Mouse (Mus musculus): ENCODE results near the gene Sh3bgr. TPM values are rescaled to one million over a fixed set of nuclear protein-coding genes. Genes with fewer than 3 reads are reported as not detected.

Sh3bgr gene
- polyA plus RNA-seq, 1 experiment, result 10.3 TPM

- TF ChIP-seq CEBPB (IDR thresholded peaks at IDR 0.05; ENCODE audit: low read depth) (no peak), MYOG (IDR thresholded peaks at IDR 0.05; ENCODE audit: control insufficient read depth, extremely low read depth, insufficient read length) (no peak)
- no peaks in the 10 kb centered on the region for H3K27me3 ChIP-seq (ENCODE audit: control insufficient read depth, insufficient read depth, insufficient read length)
- no peak overlapping the region for H3ac ChIP-seq (ENCODE audit: control insufficient read depth, insufficient read length, low read depth)
- H3K36me3 ChIP-seq (ENCODE audit: control insufficient read depth, insufficient read depth), result no peaks in the 10 kb centered on the region
- H3K4me3 ChIP-seq (ENCODE audit: insufficient read depth, poor library complexity, severe bottlenecking), result no peak overlapping the region
- no peaks in the 10 kb centered on the region for H3K79me2 ChIP-seq (ENCODE audit: control insufficient read depth, insufficient read depth)
- H3K79me3 ChIP-seq (ENCODE audit: low read depth), result no peaks in the 10 kb centered on the region
These were observed 12.6 kb upstream of the Sh3bgr start for GRCm38 (mm10) chr16:96187619-96188018.

- Histone ChIP-seq H3K36me3 (ENCODE audit: control insufficient read depth, insufficient read depth) (no peaks in the 10 kb centered on the region), H3ac (ENCODE audit: control insufficient read depth, insufficient read length, low read depth) (peak within 1 kb of the TSS; percentile 83), H3K27me3 (ENCODE audit: control insufficient read depth, insufficient read depth, insufficient read length) (no peaks in the 10 kb centered on the region), H3K79me2 (ENCODE audit: control insufficient read depth, insufficient read depth) (no peaks in the 10 kb centered on the region), H3K4me3 (ENCODE audit: insufficient read depth, poor library complexity, severe bottlenecking) (peak within 1 kb of the TSS; percentile 52), H3K79me3 (ENCODE audit: low read depth) (no peaks in the 10 kb centered on the region)
- TF ChIP-seq CTCF (IDR thresholded peaks at IDR 0.05; ENCODE audit: control insufficient read depth, insufficient read depth, insufficient read length) (no peak), USF1 (IDR thresholded peaks at IDR 0.05; ENCODE audit: low read depth) (no peak), CEBPB (IDR thresholded peaks at IDR 0.05; ENCODE audit: low read depth) (no peak), MAX (IDR thresholded peaks at IDR 0.05) (no peak)
These were observed 8.4 kb upstream of the Sh3bgr start, which contains the start of gene Lca5l for GRCm38 (mm10) chr16:96191531-96192506. Gene Lca5l, minus strand, starts transcription at chr16:96192271.

GRCm38 (mm10) chr16:96200702-96201028, 415 bp downstream of the Sh3bgr start:
- TF ChIP-seq FOSL1 (IDR thresholded peaks at IDR 0.05; ENCODE audit: insufficient read depth, low read length, poor library complexity, severe bottlenecking), result no peak
- no peak for TF ChIP-seq MAX (IDR thresholded peaks at IDR 0.05)

GRCm38 (mm10) chr16:96201485-96202232, 1.4 kb downstream of the Sh3bgr start:
- Histone ChIP-seq H3ac (ENCODE audit: control insufficient read depth, insufficient read length, low read depth) (no peak overlapping the region), H3K27me3 (ENCODE audit: control insufficient read depth, insufficient read depth, insufficient read length) (no peaks in the 10 kb centered on the region), H3K36me3 (ENCODE audit: control insufficient read depth, insufficient read depth) (no peaks in the 10 kb centered on the region), H3K79me2 (ENCODE audit: control insufficient read depth, insufficient read depth) (no peaks in the 10 kb centered on the region), H3K79me3 (ENCODE audit: low read depth) (no peaks in the 10 kb centered on the region), H3K4me3 (ENCODE audit: insufficient read depth, poor library complexity, severe bottlenecking) (no peak overlapping the region)
- TF ChIP-seq USF1 (IDR thresholded peaks at IDR 0.05; ENCODE audit: low read depth) (no peak), CEBPB (IDR thresholded peaks at IDR 0.05; ENCODE audit: low read depth) (no peak), MYOD1 (IDR thresholded peaks at IDR 0.05; ENCODE audit: control insufficient read depth, insufficient read length, low read depth) (no peak), CTCF (IDR thresholded peaks at IDR 0.05; ENCODE audit: control insufficient read depth, insufficient read depth, insufficient read length) (no peak), MAX (IDR thresholded peaks at IDR 0.05) (no peak), FOSL1 (IDR thresholded peaks at IDR 0.05; ENCODE audit: insufficient read depth, low read length, poor library complexity, severe bottlenecking) (no peak), MYOG (IDR thresholded peaks at IDR 0.05; ENCODE audit: control insufficient read depth, extremely low read depth, insufficient read length) (no peak)

More at GRCm38 (mm10) chr16:96200702-96201028, 415 bp downstream of the Sh3bgr start:
- Histone ChIP-seq H3K27me3 (ENCODE audit: control insufficient read depth, insufficient read depth, insufficient read length) (no peaks in the 10 kb centered on the region), H3K79me3 (ENCODE audit: low read depth) (no peaks in the 10 kb centered on the region), H3K79me2 (ENCODE audit: control insufficient read depth, insufficient read depth) (no peaks in the 10 kb centered on the region), H3K36me3 (ENCODE audit: control insufficient read depth, insufficient read depth) (no peaks in the 10 kb centered on the region), H3ac (ENCODE audit: control insufficient read depth, insufficient read length, low read depth) (peak overlapping the region; percentile 22), H3K4me3 (ENCODE audit: insufficient read depth, poor library complexity, severe bottlenecking) (peak overlapping the region; percentile 15)

DNA sequence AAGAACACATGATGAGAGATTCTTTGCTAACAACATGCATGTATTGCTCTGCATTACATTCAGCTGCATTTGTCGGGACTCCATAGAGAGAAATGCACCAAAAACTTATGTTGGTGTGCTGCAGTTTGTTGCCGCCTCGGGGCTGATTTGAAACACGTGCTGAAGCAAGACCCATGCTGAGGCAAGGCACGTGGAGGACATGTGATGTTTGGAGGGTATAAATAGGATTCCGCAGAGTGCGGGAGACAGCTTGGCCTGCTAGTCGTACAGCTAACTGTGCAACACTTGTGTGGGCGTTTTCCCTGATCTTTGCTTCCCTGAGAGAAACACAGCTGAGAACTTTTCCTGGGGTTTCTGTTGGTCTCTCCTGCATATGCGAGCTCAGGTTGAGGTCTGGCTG, 9.5 kb downstream of the Sh3bgr start:
- no peaks in the 10 kb centered on the region for H3K79me3 ChIP-seq (ENCODE audit: low read depth)
- H3K79me2 ChIP-seq (ENCODE audit: control insufficient read depth, insufficient read depth), result no peaks in the 10 kb centered on the region
- H3K36me3 ChIP-seq (ENCODE audit: control insufficient read depth, insufficient read depth), result no peaks in the 10 kb centered on the region
- H3K4me3 ChIP-seq (ENCODE audit: insufficient read depth, poor library complexity, severe bottlenecking), result no peak overlapping the region
- H3K27me3 ChIP-seq (ENCODE audit: control insufficient read depth, insufficient read depth, insufficient read length), result no peaks in the 10 kb centered on the region
- H3ac ChIP-seq (ENCODE audit: control insufficient read depth, insufficient read length, low read depth), result no peak overlapping the region
- TF ChIP-seq MYOD1 (IDR thresholded peaks at IDR 0.05; ENCODE audit: control insufficient read depth, insufficient read length, low read depth), result no peak
- TF ChIP-seq MAX (IDR thresholded peaks at IDR 0.05), result no peak
- no peak for TF ChIP-seq CTCF (IDR thresholded peaks at IDR 0.05; ENCODE audit: control insufficient read depth, insufficient read depth, insufficient read length)
- no peak for TF ChIP-seq USF1 (IDR thresholded peaks at IDR 0.05; ENCODE audit: low read depth)
- no peak for TF ChIP-seq FOSL1 (IDR thresholded peaks at IDR 0.05; ENCODE audit: insufficient read depth, low read length, poor library complexity, severe bottlenecking)
- TF ChIP-seq MYOG (IDR thresholded peaks at IDR 0.05; ENCODE audit: control insufficient read depth, extremely low read depth, insufficient read length), result no peak
- no peak for TF ChIP-seq CEBPB (IDR thresholded peaks at IDR 0.05; ENCODE audit: low read depth)

GRCm38 (mm10) chr16:96210856-96211255, 10.6 kb downstream of the Sh3bgr start:
- no peaks in the 10 kb centered on the region for H3K36me3 ChIP-seq (ENCODE audit: control insufficient read depth, insufficient read depth)
- no peak overlapping the region for H3ac ChIP-seq (ENCODE audit: control insufficient read depth, insufficient read length, low read depth)
- no peaks in the 10 kb centered on the region for H3K79me3 ChIP-seq (ENCODE audit: low read depth)
- TF ChIP-seq CTCF (IDR thresholded peaks at IDR 0.05; ENCODE audit: control insufficient read depth, insufficient read depth, insufficient read length) (no peak), USF1 (IDR thresholded peaks at IDR 0.05; ENCODE audit: low read depth) (no peak), MYOG (IDR thresholded peaks at IDR 0.05; ENCODE audit: control insufficient read depth, extremely low read depth, insufficient read length) (no peak)
- no peaks in the 10 kb centered on the region for H3K27me3 ChIP-seq (ENCODE audit: control insufficient read depth, insufficient read depth, insufficient read length)
- H3K4me3 ChIP-seq (ENCODE audit: insufficient read depth, poor library complexity, severe bottlenecking), result no peak overlapping the region
- no peaks in the 10 kb centered on the region for H3K79me2 ChIP-seq (ENCODE audit: control insufficient read depth, insufficient read depth)

Data from C2C12 (cell line).